Mouse (Mus musculus) limb, embryonic 15.5 days (tissue): Measurements from ENCODE around the gene Cldnd2. TPM values are rescaled to one million over a fixed set of nuclear protein-coding genes. Genes with fewer than 3 reads are reported as not detected.

Experiments
- ATAC-seq: fragments of 200-750 bp; cut with Nextera tagmentation; 2 replicates; pipeline ENCODE4 v1.8.0; 2017; ENCODE audit warnings: low read depth, moderate TSS enrichment; ENCODE audit not compliant: insufficient number of reproducible peaks, low FRiP score, low TSS enrichment
- H3K27ac ChIP-seq: fragments of 300-500 bp; sonication (generic); 2 replicates; pipeline ENCODE4 v1.5.1; 2015; ENCODE audit warnings: moderate library complexity, mild to moderate bottlenecking, inconsistent platforms
- H3K27me3 ChIP-seq: fragments of 300-500 bp; sonication (generic); 2 replicates; pipeline ENCODE4 v1.6.1; 2015; ENCODE audit warnings: inconsistent platforms
- H3K36me3 ChIP-seq: fragments of 300-500 bp; sonication (generic); 2 replicates; pipeline ENCODE4 v1.6.1; 2015; ENCODE audit warnings: inconsistent platforms
- H3K4me1 ChIP-seq: fragments of 300-500 bp; sonication (generic); 2 replicates; pipeline ENCODE4 v1.6.1; 2015; ENCODE audit warnings: inconsistent platforms
- H3K4me2 ChIP-seq: fragments of 300-500 bp; sonication (generic); 2 replicates; pipeline ENCODE4 v1.6.1; 2015; ENCODE audit warnings: mild to moderate bottlenecking, inconsistent platforms
- H3K4me3 ChIP-seq: fragments of 300-500 bp; sonication (generic); 2 replicates; pipeline ENCODE4 v1.5.1; 2015; ENCODE audit warnings: mild to moderate bottlenecking, inconsistent platforms
- H3K9ac ChIP-seq: fragments of 300-500 bp; sonication (generic); 2 replicates; pipeline ENCODE4 v1.6.1; 2015; ENCODE audit warnings: inconsistent platforms
- H3K9me3 ChIP-seq: fragments of 300-500 bp; sonication (generic); 2 replicates; pipeline ENCODE4 v1.6.1; 2016; ENCODE audit warnings: inconsistent platforms
- WGBS: fragments of 180-500 bp; shearing (Covaris S2); methylation state at CpG from one replicate; pipeline ENCODE4 v1.1.7; 2015; 5-methylcytosine and 5-hydroxymethylcytosine counted together
- polyA plus RNA-seq: library from polyadenylated mRNA; unstranded; fragments of >200 nt; fragmentation: Nextera tagmentation; extraction: Ambion mirVana; gene quantifications from 2 replicates; pipeline ENCODE4 v1.2.1, GENCODE M21; 2015

Cldnd2 gene
- polyA plus RNA-seq, 1 experiment from 2014 or later = not detected

DNA sequence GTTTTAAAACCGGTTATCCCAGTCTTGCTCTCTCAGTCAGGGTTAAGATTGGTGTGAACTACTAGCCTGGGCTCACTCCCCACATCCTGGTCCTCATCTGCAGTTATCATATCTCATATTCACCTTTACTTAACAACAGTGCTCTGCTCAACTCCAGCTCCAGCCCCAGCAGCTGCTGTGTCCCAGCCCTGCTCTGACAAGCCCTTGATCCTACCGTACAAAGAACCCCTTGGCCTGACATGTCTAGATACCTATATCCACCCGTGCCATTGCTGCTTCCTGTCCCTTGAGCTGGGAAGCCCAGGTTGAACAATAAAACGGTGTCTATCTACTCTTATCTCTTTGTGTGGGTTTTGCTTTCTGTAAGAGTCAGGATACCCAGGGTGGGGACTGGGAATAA is 11.1 kb upstream of the Cldnd2 start:
- 54% methylated on average over 4 of the region's 4 CpGs for WGBS
- H3K27ac ChIP-seq = no peak overlapping the region
- H3K9ac ChIP-seq = no peak overlapping the region
- no peaks in the 10 kb centered on the region for H3K36me3 ChIP-seq
- H3K9me3 ChIP-seq = no peaks in the 10 kb centered on the region
- no peak overlapping the region for H3K4me2 ChIP-seq
- H3K4me1 ChIP-seq = no peaks in the 10 kb centered on the region
- no peaks in the 10 kb centered on the region for H3K27me3 ChIP-seq
- no peak for ATAC-seq
- no peak overlapping the region for H3K4me3 ChIP-seq

DNA sequence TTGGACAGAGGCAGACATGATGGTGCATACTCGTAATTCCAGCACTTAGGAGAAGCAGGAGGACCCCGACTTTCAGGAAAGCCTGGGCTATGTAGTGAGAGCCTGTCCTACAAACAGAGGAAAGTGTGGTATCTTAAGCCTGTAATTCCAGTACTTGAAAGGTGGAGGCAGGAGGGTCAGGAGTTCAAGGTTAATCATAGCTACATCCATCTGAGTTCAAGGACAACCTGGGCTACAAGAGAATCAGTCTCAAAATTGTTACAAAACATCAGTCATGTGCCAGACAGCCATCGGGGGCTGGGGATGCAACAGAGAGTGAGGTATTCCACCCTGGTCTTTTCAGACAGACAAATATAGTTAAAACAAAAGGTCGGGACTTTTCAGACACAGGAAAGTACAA is 7.7 kb upstream of the Cldnd2 start:
- no peak for ATAC-seq
- H3K4me2 ChIP-seq = no peak overlapping the region
- WGBS = 70% methylated on average over 4 of the region's 4 CpGs

DNA sequence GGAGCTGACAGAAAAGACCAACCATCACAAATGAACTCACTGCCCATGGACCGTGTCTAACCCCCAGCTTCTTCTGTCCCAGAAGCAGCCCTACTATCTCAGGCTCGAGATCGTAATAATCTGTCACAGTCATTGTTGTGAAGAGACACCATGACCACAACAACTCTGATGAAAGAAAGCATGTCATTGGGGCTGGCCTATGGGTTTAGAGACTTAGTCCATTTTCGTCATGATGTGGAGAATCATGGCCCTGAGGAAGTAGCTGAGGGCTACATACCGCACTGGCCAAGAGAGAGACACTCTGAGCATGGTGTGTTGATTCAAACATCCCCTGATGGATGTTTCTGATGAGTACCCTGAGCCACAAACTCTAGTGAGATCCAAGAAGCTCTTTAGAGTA is 5.9 kb upstream of the Cldnd2 start:
- 85% methylated on average over 5 of the region's 5 CpGs for WGBS
- H3K27ac ChIP-seq = no peak overlapping the region
- no peak for ATAC-seq
- H3K36me3 ChIP-seq = no peaks in the 10 kb centered on the region
- no peaks in the 10 kb centered on the region for H3K27me3 ChIP-seq
- no peaks in the 10 kb centered on the region for H3K9me3 ChIP-seq
- no peak overlapping the region for H3K4me3 ChIP-seq
- H3K9ac ChIP-seq = no peak overlapping the region
- H3K4me1 ChIP-seq = no peaks in the 10 kb centered on the region
- no peak overlapping the region for H3K4me2 ChIP-seq

More for the DNA sequence above, 7.7 kb upstream of the Cldnd2 start:
- H3K9me3 ChIP-seq = no peaks in the 10 kb centered on the region
- no peak overlapping the region for H3K27ac ChIP-seq
- no peak overlapping the region for H3K9ac ChIP-seq
- no peaks in the 10 kb centered on the region for H3K27me3 ChIP-seq
- no peaks in the 10 kb centered on the region for H3K4me1 ChIP-seq
- H3K4me3 ChIP-seq = no peak overlapping the region
- no peaks in the 10 kb centered on the region for H3K36me3 ChIP-seq

DNA sequence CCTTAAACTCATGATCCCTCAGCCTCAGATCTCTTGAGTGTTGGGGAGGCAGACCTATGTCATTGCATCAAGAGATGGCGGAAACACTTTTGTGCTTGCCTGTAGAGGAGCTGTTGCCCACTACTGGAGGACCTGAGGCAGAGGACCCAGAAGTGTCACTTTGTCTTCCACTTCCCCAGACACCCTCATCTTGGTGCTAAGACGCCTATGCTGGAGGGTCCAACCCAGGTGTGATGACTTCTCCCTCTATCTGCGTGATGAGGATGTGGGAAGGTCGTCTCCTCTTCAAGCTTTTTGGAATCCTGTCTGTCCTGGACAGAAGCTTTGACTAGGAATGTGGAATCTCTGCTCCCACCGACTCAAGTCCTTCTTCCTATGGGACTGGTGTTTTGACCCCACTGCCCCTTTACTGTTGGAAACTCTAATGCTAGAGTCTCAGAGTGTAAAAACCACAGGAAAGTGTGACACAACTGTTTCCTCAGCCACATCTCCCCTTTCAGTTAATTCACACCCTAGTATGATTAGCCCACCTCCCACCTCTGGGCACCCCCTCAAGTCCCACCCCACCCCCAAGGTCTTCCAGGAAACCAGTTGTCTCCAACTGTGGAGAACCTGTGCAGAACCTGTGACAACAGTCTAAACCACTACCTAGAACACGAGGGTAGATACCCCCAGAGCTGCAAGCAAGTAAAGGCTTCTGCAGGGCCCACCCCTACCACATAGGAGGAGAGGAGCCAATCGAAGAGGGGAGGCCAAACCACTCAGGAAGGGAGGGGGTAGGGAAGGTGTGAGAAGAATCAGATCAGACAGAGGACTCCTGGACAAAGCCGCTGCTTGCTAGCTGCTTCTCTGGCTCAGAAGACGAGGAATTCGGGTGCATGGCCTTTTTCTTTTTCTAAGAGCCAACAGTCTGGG is 4.0 kb upstream of the Cldnd2 start, which contains the start of gene Nkg7:
TSS of gene Nkg7 (plus strand) at position 733 of the 915 bp plus-strand sequence.
- ATAC-seq = no peak
- WGBS = 65% methylated on average over 10 of the region's 10 CpGs
- Histone ChIP-seq H3K4me3 (no peak within 1 kb of the TSS), H3K9me3 (no peaks in the 10 kb centered on the region), H3K4me1 (no peaks in the 10 kb centered on the region), H3K27ac (no peak within 1 kb of the TSS), H3K4me2 (no peak within 1 kb of the TSS), H3K9ac (no peak within 1 kb of the TSS), H3K36me3 (no peaks in the 10 kb centered on the region), H3K27me3 (no peaks in the 10 kb centered on the region)

DNA sequence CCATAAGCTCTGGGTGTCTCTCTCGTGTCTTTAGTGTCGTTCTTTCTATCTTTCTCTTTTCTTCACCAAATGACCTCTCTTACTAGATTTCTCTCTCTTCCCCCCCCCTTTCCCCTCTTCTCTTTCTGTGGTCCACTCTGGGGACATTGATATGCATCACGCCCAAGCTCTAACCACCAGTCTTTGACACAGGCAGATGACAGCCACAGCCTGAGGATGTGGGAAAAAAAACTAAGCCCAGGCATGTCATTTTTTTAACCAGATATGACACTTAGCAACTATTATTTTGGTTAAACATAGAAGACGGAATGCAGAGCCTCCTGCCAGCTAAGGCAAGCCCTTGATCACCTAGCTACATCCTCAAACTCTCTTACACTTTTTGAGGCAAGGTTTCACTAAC is 2.0 kb upstream of the Cldnd2 start:
- Histone ChIP-seq H3K9ac (no peak overlapping the region), H3K4me3 (no peak overlapping the region), H3K36me3 (no peaks in the 10 kb centered on the region), H3K9me3 (no peaks in the 10 kb centered on the region), H3K27ac (no peak overlapping the region), H3K4me2 (no peak overlapping the region), H3K27me3 (no peaks in the 10 kb centered on the region), H3K4me1 (peaks cover 8% of the 10 kb centered on the region)
- no peak for ATAC-seq
- 75% methylated on average over 4 of the region's 4 CpGs for WGBS

DNA sequence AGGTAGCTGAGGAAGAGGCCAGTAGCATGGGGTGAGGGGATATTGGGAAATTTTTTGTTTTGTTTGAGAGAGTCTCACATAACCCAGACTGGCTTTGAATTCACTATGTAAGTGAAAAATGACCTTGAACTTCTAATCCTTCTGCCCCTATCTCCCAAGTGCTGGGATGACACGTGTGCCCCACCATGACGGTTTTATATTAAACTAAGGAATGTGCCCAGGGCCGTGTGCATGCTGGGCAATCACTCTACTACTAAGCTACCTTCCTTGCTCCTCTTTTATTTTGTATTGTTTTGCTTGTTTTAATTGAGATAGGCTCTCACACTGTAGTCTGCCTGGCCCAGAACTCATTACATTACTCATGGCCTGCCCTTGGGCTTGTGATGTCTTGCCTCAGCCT is 489 bp downstream of the Cldnd2 start:
- 73% methylated on average over 3 of the region's 3 CpGs for WGBS
- Histone ChIP-seq H3K9ac (no peak overlapping the region), H3K4me2 (no peak overlapping the region), H3K4me3 (no peak overlapping the region), H3K27me3 (no peaks in the 10 kb centered on the region), H3K36me3 (no peaks in the 10 kb centered on the region), H3K9me3 (no peaks in the 10 kb centered on the region), H3K4me1 (peaks cover 18% of the 10 kb centered on the region), H3K27ac (no peak overlapping the region)
- ATAC-seq = no peak

DNA sequence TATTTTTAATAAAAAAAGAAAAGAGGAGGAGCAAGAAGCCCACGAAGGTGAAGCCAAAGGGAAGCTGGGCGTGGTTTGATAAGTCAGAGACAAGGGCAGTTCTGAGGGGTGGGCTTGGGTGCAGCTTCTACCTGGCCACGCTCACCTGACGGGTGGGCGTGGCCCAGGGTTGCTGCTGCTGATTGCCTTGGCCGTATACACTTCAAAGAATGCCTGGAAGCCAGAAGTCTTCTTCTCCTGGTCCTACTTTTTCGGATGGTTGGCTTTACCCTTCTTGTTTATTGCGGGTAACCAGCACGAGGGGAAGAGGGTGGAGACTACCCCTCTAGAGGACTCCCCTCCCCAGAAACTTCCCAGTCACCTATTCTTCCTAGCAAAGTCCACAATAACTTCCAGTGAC is 2.1 kb downstream of the Cldnd2 start:
- Histone ChIP-seq H3K27ac (peak overlapping the region; percentile 98), H3K36me3 (no peaks in the 10 kb centered on the region), H3K27me3 (no peaks in the 10 kb centered on the region), H3K4me2 (peak overlapping the region; percentile 80), H3K4me1 (peaks cover 18% of the 10 kb centered on the region), H3K4me3 (peak overlapping the region; percentile 60), H3K9ac (peak overlapping the region; percentile 46), H3K9me3 (no peaks in the 10 kb centered on the region)
- 14% methylated on average over 9 of the region's 9 CpGs for WGBS
- ATAC-seq = no peak

DNA sequence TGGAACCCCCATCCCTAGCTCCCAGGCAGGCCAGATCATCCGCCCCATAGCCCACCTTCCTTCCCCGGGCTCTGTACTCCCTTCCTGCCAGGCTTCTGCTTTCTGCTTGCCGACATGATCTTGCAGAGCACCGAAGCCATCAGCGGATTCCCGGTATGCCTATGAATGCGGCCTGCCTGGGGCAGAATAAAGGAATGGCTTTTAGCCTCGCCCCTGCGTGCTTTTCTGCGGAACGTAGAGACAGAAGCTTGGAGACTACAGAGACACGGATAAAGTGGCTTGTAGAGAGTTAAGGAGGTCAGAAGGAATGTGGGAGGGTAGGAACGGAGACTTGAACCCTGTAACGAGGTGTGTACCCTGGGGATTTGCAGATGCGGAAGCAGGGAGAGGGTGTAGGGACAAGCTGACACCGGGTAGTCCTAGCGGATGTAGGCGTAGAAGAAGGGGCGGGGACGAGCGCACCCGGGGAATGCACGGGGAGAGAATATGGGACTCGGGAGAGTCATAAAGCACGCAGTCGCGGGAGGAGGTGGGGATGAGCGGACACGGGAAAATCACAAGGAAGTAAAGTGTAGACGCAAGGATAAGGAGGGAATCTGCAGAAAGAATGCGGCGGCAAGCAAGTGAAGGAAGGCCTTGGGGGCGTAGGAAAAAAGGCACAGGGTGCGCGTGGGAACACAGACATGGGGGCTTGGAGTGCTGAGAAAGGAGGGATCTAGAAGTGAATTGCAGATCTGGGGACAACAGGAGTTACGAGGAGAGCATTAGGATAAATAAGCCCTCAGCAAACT is 2.7 kb downstream of the Cldnd2 start:
- Histone ChIP-seq H3K4me3 (peak overlapping the region; percentile 60), H3K27ac (peak overlapping the region; percentile 98), H3K9me3 (no peaks in the 10 kb centered on the region), H3K9ac (peak overlapping the region; percentile 46), H3K27me3 (no peaks in the 10 kb centered on the region), H3K4me2 (peak overlapping the region; percentile 80), H3K4me1 (peaks cover 18% of the 10 kb centered on the region), H3K36me3 (no peaks in the 10 kb centered on the region)
- WGBS = under 1% methylated on average over 36 of the region's 36 CpGs
- ATAC-seq = peak; percentile 88

DNA sequence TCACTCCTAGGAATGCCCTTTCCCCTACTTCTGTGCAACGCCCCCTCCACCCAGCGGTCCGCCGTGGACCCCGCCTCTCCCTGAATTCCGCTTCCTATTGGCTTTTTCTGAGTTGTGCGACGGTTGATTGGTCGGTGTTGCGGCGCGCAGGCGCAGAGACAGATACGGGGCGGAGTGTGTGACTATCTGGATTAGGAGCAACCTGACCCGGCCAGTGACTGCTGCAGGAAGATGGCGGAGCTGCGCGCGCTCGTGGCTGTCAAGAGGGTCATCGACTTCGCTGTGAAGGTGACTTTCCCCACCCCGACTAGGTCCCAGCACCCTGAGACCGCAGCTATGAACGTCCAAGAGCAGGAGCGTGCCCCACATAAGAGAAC is 3.3 kb downstream of the Cldnd2 start, which contains the start of the genes Etfb and Gm45233:
TSS of gene Etfb (plus strand) at position 167 of the 377 bp plus-strand sequence.
TSS of gene Gm45233 (plus strand) at position 212 of the 377 bp plus-strand sequence.
- ATAC-seq = peak; percentile 96
- no peaks in the 10 kb centered on the region for H3K36me3 ChIP-seq
- H3K4me3 ChIP-seq = peak within 1 kb of the TSS; percentile 60
- peak within 1 kb of the TSS; percentile 80 for H3K4me2 ChIP-seq
- no peaks in the 10 kb centered on the region for H3K9me3 ChIP-seq
- H3K27me3 ChIP-seq = no peaks in the 10 kb centered on the region
- WGBS = under 1% methylated on average over 27 of the region's 27 CpGs
- peak within 1 kb of the TSS; percentile 51 for H3K9ac ChIP-seq
- peak within 1 kb of the TSS; percentile 98 for H3K27ac ChIP-seq
- peaks cover 18% of the 10 kb centered on the region for H3K4me1 ChIP-seq

DNA sequence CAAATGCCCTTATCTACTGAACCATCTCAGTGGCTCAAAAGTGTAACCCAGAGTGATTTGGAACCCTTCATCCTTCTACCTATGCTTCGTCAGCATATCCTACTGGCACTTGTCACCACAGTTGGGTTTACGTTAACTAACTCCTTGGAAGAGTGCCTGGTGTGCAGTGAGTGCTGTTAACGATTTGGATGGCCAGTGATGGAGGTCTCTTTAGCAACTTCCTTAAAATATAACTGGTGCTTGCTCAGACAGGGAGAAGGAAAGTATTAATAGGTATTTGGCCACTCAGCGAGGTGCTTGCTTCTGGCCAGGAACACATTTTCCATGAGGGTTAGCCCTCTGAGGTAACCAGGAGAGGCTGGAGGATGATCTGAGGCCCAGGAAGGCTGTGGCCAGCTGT is 7.2 kb downstream of the Cldnd2 start:
- H3K27ac ChIP-seq = no peak overlapping the region
- H3K9ac ChIP-seq = no peak overlapping the region
- no peak overlapping the region for H3K4me3 ChIP-seq
- H3K27me3 ChIP-seq = no peaks in the 10 kb centered on the region
- no peak for ATAC-seq
- peaks cover 14% of the 10 kb centered on the region for H3K4me1 ChIP-seq
- WGBS = 76% methylated on average over 4 of the region's 4 CpGs
- peaks cover 10% of the 10 kb centered on the region for H3K36me3 ChIP-seq
- H3K4me2 ChIP-seq = no peak overlapping the region
- H3K9me3 ChIP-seq = no peaks in the 10 kb centered on the region

DNA sequence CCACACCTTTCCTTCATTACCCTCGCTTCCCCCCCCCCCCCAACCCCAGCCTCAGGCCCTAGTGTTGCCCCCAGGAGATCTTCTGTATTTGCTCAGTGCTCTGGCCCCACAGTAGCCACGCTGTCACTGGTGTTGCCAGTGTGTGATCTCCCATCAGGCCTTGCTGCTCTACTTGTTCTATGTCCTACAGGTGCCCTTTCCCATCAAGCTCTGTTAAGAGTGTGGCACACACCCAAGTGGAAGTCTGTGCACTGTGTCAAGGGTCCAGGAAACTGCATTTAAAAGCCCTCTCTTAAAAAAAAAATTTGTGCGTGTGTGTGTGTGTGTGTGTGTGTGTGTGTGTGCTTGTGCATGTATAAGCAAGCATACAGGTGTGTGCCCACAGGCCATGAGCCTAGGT is 7.7 kb downstream of the Cldnd2 start:
- no peaks in the 10 kb centered on the region for H3K9me3 ChIP-seq
- peaks cover 15% of the 10 kb centered on the region for H3K36me3 ChIP-seq
- H3K9ac ChIP-seq = no peak overlapping the region
- ATAC-seq = no peak
- peaks cover 12% of the 10 kb centered on the region for H3K4me1 ChIP-seq
- no peak overlapping the region for H3K4me2 ChIP-seq
- H3K27ac ChIP-seq = no peak overlapping the region
- 94% methylated on average over 3 of the region's 3 CpGs for WGBS
- no peaks in the 10 kb centered on the region for H3K27me3 ChIP-seq
- H3K4me3 ChIP-seq = no peak overlapping the region

DNA sequence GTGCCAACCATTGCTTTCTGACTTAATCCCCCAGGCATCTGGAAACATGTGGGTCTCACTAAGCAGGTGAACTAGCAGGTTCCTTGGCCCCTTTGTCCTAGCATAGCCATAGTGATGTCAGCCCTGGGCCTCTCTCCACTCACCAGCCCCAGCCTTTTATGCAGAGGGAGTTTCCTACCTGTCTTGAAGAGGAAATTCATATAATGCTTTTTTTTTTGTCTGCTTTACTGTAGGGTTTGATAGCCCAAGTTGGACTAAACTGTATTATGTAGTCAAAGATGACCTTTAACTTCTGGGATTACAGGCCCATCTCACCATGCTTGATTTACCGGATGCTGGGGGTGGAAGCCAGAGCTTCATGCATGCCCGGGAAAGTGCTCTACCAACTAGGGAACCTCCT is 9.2 kb downstream of the Cldnd2 start:
- H3K36me3 ChIP-seq = peaks cover 30% of the 10 kb centered on the region
- ATAC-seq = no peak
- 99% methylated on average over 2 of the region's 2 CpGs for WGBS
- H3K9me3 ChIP-seq = no peaks in the 10 kb centered on the region
- no peaks in the 10 kb centered on the region for H3K27me3 ChIP-seq
- H3K4me3 ChIP-seq = no peak overlapping the region
- peaks cover 5% of the 10 kb centered on the region; the same call in 1 of the 2 replicates for H3K4me1 ChIP-seq
- no peak overlapping the region for H3K4me2 ChIP-seq
- H3K27ac ChIP-seq = no peak overlapping the region
- H3K9ac ChIP-seq = no peak overlapping the region
